Mouse (Mus musculus) lung, embryonic 16.5 days (tissue): Measurements from ENCODE around the gene Arpc1b. TPM values are rescaled to one million over a fixed set of nuclear protein-coding genes. Genes with fewer than 3 reads are reported as not detected.

Source experiments
- ATAC-seq: fragments of 200-750 bp; cut with Nextera tagmentation; 2 replicates; pipeline ENCODE4 v1.8.0; 2017; ENCODE audit warnings: low read depth, mild to moderate bottlenecking, moderate library complexity
- H3K27ac ChIP-seq: fragments of 300-500 bp; sonication (generic); 2 replicates; pipeline ENCODE4 v1.5.1; 2014; ENCODE audit warnings: mild to moderate bottlenecking, control low read depth, low read length
- H3K27me3 ChIP-seq: fragments of 300-500 bp; sonication (generic); 2 replicates; pipeline ENCODE4 v1.6.1; 2014; ENCODE audit warnings: low read depth, low read length, mixed read lengths; ENCODE audit not compliant: control insufficient read depth, insufficient read depth
- H3K36me3 ChIP-seq: fragments of 300-500 bp; sonication (generic); 2 replicates; pipeline ENCODE4 v1.6.1; 2014; ENCODE audit warnings: low read length; ENCODE audit not compliant: control insufficient read depth, insufficient read depth
- H3K4me1 ChIP-seq: fragments of 300-500 bp; sonication (generic); replicated peaks from 2 replicates; pipeline ENCODE4 v1.6.1; 2014; ENCODE audit warnings: low read length, mixed read lengths; ENCODE audit not compliant: control insufficient read depth, insufficient read depth
- H3K4me2 ChIP-seq: fragments of 300-500 bp; sonication (generic); 2 replicates; pipeline ENCODE4 v1.6.1; 2014; ENCODE audit warnings: low read depth, low read length, control low read depth
- H3K4me3 ChIP-seq: fragments of 300-500 bp; sonication (generic); 2 replicates; pipeline ENCODE4 v1.5.1; 2014; ENCODE audit warnings: mild to moderate bottlenecking, low read length, control low read depth
- H3K9ac ChIP-seq: fragments of 300-500 bp; sonication (generic); 2 replicates; pipeline ENCODE4 v1.6.1; 2014; ENCODE audit warnings: low read length, control low read depth
- H3K9me3 ChIP-seq: fragments of 300-500 bp; sonication (generic); 2 replicates; pipeline ENCODE4 v1.6.1; 2016; ENCODE audit warnings: low read length; ENCODE audit not compliant: control insufficient read depth
- WGBS: fragments of 180-500 bp; shearing (Covaris S2); extraction: QIAGEN DNeasy Blood & Tissue Kit; methylation state at CpG from one replicate; pipeline ENCODE4 v1.1.7; 2014; 5-methylcytosine and 5-hydroxymethylcytosine counted together
- polyA plus RNA-seq: library from polyadenylated mRNA; unstranded; fragments of >200 nt; fragmentation: Nextera tagmentation; extraction: Ambion mirVana; gene quantifications from 2 replicates; pipeline ENCODE4 v1.2.1, GENCODE M21; 2015

The Arpc1b gene
- polyA plus RNA-seq, 1 experiment from 2014 or later: 379 TPM

DNA sequence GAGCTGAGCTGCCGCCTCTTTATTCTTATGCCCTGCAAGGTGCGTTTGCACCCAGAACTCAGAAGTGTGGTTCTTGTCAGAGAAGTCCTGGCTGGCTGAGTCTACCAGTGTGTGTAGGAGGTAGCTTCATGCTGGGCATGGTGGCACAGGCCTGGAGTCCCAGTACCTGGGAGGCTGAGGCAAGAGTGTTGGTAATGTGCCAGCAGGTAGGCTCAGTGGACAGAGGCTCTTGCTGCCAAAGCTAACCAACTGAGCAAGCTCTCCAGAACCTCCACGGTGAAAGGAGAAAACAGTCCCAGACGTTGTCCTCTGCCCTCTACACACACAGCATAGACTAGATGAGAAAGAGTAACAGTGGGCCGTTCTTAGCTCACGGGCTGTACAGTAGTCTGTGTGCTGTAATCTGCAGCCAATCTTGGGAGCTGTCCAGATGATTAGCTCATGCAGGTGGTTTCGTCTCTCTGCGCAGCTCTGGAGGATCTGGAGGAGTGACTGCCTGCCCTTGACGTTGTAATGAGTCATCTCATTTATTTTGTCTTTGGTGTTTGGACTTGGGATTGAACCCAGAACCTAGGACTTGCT lies 8.2 kb upstream of the Arpc1b start:
- no peak for ATAC-seq

DNA sequence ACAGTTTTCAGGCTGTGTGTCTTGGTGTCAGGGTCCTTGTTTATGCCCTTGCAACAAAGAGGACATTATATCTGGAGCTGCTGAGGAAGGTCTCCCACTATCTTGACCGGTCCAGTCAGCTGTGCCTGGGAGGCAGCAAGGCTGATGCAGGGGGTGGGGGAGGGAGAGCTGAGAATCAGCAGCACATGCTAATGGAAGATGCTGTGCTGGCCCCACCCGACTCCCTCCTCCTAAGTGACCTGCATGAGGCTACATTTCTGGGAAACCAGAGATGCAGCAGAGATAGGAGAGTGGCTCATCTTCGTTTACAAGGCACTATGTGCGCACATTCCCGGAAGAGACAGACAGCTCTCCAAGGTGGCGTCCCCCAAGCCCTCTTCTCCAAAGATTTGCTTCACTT lies 3.6 kb upstream of the Arpc1b start:
- peaks cover 36% of the 10 kb centered on the region for H3K36me3 ChIP-seq
- ATAC-seq: no peak

More for the DNA sequence above, 8.2 kb upstream of the Arpc1b start:
- Histone ChIP-seq H3K27me3 (no peaks in the 10 kb centered on the region), H3K27ac (no peak overlapping the region), H3K36me3 (peaks cover 63% of the 10 kb centered on the region), H3K9ac (no peak overlapping the region), H3K9me3 (no peaks in the 10 kb centered on the region), H3K4me3 (no peak overlapping the region), H3K4me2 (no peak overlapping the region), H3K4me1 (no peaks in the 10 kb centered on the region)
- 88% methylated on average over 9 of the region's 9 CpGs for WGBS

GRCm38 (mm10) chr5:145112566-145112965 lies 1.4 kb upstream of the Arpc1b start:
- Histone ChIP-seq H3K27ac (no peak overlapping the region), H3K4me3 (no peak overlapping the region), H3K4me2 (no peak overlapping the region), H3K9ac (no peak overlapping the region), H3K4me1 (peaks cover 19% of the 10 kb centered on the region), H3K36me3 (peaks cover 25% of the 10 kb centered on the region), H3K9me3 (no peaks in the 10 kb centered on the region), H3K27me3 (no peaks in the 10 kb centered on the region)
- no peak for ATAC-seq
- 83% methylated on average over 8 of the region's 8 CpGs for WGBS

More for the DNA sequence above, 3.6 kb upstream of the Arpc1b start:
- Histone ChIP-seq H3K9me3 (no peaks in the 10 kb centered on the region), H3K4me2 (no peak overlapping the region), H3K27ac (no peak overlapping the region), H3K9ac (no peak overlapping the region), H3K4me1 (peaks cover under 1% of the 10 kb centered on the region), H3K27me3 (no peaks in the 10 kb centered on the region), H3K4me3 (no peak overlapping the region)
- WGBS: 78% methylated on average over 6 of the region's 6 CpGs

GRCm38 (mm10) chr5:145113416-145113815 lies 599 bp upstream of the Arpc1b start:
- H3K4me2 ChIP-seq: peak overlapping the region; percentile 65
- H3K9ac ChIP-seq: peak overlapping the region; percentile 79
- peaks cover 22% of the 10 kb centered on the region for H3K36me3 ChIP-seq
- H3K27me3 ChIP-seq: no peaks in the 10 kb centered on the region
- H3K4me3 ChIP-seq: peak overlapping the region; percentile 70
- peaks cover 21% of the 10 kb centered on the region for H3K4me1 ChIP-seq
- no peak for ATAC-seq
- H3K9me3 ChIP-seq: no peaks in the 10 kb centered on the region
- no peak overlapping the region for H3K27ac ChIP-seq
- 13% methylated on average over 2 of the region's 2 CpGs for WGBS

DNA sequence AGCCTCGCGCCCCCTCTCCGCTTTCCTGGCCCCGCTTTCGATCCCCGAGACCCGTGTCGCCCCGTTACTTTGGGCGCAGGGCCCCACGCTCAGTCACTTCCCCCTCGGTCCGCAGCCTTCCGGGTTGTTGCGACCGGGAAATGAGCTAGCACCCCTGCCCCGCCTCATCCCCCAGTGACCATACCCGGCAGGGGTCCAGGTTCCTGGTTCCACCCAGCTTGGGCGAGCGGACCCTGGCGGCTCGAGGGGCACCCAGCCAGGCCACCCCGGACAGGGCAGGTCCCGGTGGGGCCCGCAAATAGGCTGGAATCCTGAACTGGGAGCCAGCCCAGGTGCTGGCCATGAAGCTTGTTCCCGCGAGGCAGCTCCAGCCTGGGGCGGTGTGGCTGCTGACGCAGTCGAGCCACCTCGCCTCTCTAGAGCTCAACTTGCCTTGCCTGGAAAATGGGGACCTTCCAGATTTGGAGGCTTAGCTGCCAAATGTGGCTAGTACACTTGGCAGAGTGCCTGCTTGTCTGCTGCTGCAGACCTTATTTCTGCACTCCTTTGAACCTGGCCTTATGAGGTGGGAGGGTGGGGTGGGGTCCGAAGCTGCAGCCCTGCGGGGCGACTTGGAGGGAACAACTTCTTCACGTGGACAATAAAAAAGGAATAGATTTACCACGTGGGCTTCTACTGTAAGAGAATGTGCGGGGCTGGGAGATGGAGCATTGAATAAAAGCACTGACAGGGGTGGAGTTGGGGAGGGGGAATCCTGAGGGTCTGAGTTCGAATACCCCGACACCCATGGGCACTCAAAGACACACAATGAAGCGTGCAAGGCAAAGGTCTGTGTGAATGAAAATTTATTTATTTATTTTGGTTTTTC lies 825 bp downstream of the Arpc1b start:
- H3K9me3 ChIP-seq: no peaks in the 10 kb centered on the region
- no peaks in the 10 kb centered on the region for H3K27me3 ChIP-seq
- H3K4me3 ChIP-seq: peak overlapping the region; percentile 70
- H3K36me3 ChIP-seq: peaks cover 11% of the 10 kb centered on the region
- peak overlapping the region; percentile 21 for H3K27ac ChIP-seq
- H3K9ac ChIP-seq: peak overlapping the region; percentile 79
- 14% methylated on average over 29 of the region's 40 CpGs for WGBS
- peak overlapping the region; percentile 65 for H3K4me2 ChIP-seq
- H3K4me1 ChIP-seq: peaks cover 21% of the 10 kb centered on the region
- peak; percentile 45 for ATAC-seq

DNA sequence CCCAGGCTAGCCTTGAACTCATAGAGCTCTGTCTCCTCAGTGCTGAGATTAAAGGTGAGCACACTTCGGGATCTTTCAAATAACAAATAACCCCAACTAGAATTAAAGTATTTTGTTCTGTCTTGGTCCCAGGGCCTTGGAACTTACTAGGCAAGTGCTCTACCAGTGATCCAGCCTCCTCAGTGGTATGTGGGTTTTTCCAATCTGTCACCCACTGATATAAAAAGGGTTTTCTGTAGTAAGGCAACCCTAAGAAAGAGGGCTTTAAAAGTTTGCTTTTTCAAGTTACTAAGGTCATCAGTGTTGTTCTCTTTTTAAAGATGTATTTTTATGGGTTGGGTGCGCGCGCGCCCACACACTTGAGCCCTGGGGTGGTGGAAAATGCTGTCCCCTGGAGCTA lies 1.7 kb downstream of the Arpc1b start:
- Histone ChIP-seq H3K27ac (peak overlapping the region; percentile 95), H3K27me3 (no peaks in the 10 kb centered on the region), H3K4me1 (peaks cover 21% of the 10 kb centered on the region), H3K4me2 (peak overlapping the region; percentile 65), H3K4me3 (peak overlapping the region; percentile 70; the same call in 1 of the 2 replicates), H3K36me3 (peaks cover 2% of the 10 kb centered on the region), H3K9me3 (no peaks in the 10 kb centered on the region), H3K9ac (peak overlapping the region; percentile 58)
- WGBS: 86% methylated on average over 5 of the region's 5 CpGs
- ATAC-seq: no peak

GRCm38 (mm10) chr5:145116316-145116715 lies 2.3 kb downstream of the Arpc1b start:
- peak; percentile 82 for ATAC-seq
- Histone ChIP-seq H3K27me3 (no peaks in the 10 kb centered on the region), H3K9me3 (no peaks in the 10 kb centered on the region), H3K9ac (peak overlapping the region; percentile 58), H3K4me3 (peak overlapping the region; percentile 29), H3K4me1 (peaks cover 21% of the 10 kb centered on the region), H3K4me2 (peak overlapping the region; percentile 65), H3K27ac (peak overlapping the region; percentile 95), H3K36me3 (no peaks in the 10 kb centered on the region; the same call in 1 of the 2 replicates)
- WGBS: 25% methylated on average over 4 of the region's 4 CpGs

DNA sequence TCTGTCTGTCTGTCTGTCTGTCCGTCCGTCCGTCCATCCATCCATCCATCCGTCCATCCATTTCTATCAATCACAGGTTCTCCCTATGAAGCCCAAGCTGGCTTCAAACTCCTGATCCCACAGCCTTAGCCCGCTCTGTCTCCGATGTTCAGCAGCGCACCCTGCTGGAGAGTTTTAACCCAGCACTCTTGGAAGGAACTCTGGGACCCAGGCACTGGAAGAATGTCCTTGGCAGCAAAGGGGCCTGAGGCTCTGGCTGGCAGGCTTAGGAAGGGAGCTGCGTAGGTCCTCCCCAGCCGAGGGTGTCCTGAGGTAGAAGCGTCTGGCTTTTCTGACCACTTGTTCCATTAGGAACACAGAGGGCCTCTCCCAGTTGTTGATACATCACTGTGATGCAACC lies 2.9 kb downstream of the Arpc1b start:
- Histone ChIP-seq H3K4me2 (peak overlapping the region; percentile 65), H3K9me3 (no peaks in the 10 kb centered on the region), H3K4me1 (peaks cover 21% of the 10 kb centered on the region), H3K27ac (peak overlapping the region; percentile 95), H3K4me3 (peak overlapping the region; percentile 29), H3K9ac (peak overlapping the region; percentile 17; the same call in 1 of the 2 replicates), H3K36me3 (no peaks in the 10 kb centered on the region; the same call in 1 of the 2 replicates), H3K27me3 (no peaks in the 10 kb centered on the region)
- ATAC-seq: peak; percentile 36
- 30% methylated on average over 10 of the region's 10 CpGs for WGBS

DNA sequence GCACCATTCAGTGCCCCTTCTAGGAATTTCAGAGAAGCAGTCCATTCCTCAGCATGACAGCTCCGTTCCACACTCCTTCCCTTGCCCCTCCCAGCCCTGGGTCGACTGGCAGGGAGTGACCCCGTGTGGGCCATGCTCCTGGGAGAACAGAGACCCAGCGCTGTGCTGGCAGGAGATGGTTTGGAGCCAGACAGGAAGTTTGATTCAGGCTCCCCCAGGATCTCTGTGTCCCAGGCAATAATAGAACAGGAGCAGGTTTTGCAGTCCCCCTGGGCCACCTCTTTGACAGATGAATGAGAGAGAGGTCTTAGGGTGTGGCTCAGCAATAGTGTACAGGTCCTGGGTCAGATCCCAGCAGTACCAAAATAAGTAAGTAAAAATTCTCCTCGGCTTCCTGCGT lies 4.0 kb downstream of the Arpc1b start:
- 44% methylated on average over 6 of the region's 6 CpGs for WGBS
- peaks cover 5% of the 10 kb centered on the region for H3K36me3 ChIP-seq
- H3K4me1 ChIP-seq: peaks cover 21% of the 10 kb centered on the region
- no peak overlapping the region for H3K27ac ChIP-seq
- H3K4me3 ChIP-seq: no peak overlapping the region
- ATAC-seq: no peak
- no peak overlapping the region for H3K4me2 ChIP-seq
- no peak overlapping the region for H3K9ac ChIP-seq
- no peaks in the 10 kb centered on the region for H3K27me3 ChIP-seq
- H3K9me3 ChIP-seq: no peaks in the 10 kb centered on the region
